Mouse (Mus musculus): ENCODE data around the gene Dedd2.
"Not testable (repeated sequence)": the region's sequence is repeated elsewhere in the genome, so short reads cannot be mapped to it uniquely, and the experiment has no call there.

Gene Dedd2

DNA sequence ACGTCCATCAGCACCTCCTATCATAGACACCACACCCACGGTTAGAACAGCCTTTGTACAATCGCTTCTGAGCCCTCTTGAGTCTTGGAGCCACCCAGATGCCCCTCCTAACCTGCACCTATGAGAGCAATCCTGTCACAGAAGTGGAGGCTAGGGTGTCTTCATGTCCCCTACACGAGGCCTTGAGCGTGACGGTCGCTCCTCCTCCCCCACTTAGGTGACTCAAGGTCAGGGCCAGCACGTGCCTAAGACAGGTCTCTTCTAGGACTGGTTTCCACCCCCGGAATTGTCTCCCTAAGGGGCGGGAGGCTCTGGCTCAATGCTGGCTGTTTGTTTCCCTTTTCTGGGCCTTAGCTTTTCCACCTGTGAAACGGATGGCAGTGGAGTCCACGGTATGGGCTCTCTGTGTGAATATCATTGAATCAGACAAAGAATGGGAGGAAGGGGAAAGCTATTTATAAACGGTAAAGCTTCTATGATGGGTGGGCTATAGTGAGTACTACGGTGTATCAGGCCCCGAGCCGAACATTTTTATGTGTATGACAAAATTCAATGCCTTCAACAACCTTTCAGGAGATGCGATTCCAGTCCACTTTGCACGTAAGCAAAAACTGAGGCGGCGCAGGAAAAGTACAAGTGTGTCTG lies at the start of gene Dedd2:
Gene Dedd2, minus strand, starts transcription at position 159 of the 645 bp plus-strand sequence.
- DNase-seq (ENCODE audit: low read depth): no peak

DNA sequence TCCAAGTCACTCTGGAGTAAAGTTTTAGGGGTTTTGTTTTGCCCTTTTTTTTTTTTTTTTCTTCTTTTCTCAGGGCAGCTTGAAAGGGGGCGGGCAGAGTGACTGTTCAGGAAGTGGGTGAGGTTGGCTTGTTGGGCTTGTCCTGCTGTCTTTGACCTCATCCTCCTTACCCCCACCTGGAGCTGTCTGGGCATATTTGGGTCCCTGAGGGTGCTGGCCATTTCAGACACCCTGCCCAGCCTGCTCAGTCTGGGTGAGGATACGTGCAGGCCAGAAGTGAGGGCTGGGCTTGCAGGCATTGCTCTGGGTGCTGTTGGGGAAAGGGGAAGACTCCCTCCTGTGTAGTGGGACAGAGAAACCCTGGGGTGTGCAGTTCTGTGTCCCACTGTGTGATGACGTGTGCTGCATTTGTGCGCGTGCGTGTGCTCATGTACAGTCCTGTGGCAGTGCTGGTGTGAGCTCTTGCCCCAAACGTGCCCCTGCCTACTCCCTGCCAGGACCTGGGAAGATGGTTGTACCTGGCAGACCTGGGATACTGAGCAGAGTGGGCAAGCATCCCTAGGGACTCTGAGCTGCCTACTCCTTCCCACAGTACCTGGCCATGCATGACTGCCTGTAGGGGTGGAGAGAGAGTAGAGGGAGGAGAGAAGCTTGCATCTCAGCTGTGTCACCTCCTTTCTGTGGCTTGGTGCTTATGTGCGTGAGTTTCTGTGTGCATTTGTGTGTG lies 49.3 kb upstream of the Dedd2 start:
- no peak for DNase-seq (ENCODE audit: low read depth)

DNA sequence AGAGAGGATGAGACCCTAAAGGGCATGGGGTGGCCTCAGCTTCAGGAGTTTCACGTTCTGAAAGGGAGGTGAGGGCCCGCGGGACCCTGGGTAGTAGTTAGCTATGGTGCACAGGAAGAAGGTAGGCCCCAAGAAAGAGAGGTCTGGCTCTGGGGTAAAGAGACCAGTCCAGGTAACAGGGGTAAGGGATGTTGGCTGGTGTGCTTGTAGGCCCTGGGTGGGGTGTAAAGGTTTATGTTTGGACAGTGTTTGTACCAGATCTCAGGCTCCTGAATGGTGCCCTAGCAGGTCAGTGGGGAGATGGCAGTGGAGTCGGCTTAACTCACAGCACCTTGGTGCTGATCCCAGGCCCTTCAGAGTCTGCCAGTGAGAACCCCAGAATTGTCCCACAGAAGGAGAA lies 48.6 kb upstream of the Dedd2 start:
- DNase-seq (ENCODE audit: low read depth): no peak

DNA sequence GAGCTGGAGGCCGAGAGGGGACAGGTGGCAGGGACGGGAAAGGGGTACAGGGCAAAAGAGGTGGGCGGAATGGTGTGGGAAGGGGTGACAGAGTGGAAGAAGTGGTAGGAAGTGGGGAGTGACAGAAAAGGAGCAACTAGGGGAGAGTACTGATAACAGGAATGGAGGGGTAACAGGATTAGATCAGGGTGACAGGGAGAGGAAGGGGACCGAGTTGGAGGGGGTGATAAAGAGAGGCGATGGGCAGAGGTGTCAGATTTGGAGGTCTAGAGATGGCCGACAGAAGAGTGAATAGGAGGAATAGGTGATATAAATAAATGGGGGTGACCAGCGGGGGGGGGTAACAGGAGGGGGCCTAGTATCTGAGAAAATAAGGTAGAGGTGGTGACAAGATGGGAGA lies 48.2 kb upstream of the Dedd2 start:
- no peak for DNase-seq (ENCODE audit: low read depth)

DNA sequence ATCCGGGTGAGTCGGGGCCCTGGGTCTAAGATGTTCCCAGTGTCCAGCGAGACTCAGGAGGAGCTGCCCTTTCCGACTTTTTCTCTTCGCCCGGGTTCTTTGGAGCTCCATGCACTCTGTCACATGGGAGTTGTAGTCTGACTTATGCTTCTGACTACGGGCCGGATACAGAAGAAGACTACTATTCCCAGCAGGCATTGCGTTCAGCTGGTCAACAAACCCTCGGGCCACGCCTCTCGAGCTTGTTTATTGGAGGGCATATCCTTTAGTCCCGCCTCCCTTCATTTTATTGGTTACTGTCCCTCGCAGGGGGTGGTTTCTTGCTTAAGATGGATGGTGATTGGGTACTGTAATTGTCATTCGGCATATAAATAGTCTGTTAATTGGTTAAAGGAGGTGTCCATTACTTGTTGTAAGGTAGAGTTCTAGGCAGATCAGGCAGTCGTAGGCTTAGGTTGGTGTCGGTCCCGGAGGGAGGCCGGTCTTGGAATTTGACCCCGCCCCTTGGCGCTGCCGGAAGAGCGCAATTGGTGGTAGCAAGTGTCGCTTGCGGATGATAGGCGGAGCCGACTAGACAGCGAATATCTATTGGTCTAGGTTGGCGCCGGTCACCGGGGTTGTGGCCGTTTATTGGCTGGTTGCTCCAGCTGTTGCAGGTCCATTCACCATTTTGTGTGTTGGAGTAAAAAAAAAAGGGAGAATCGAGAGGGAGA lies 47.5 kb upstream of the Dedd2 start:
- DNase-seq (ENCODE audit: low read depth): peak; percentile 100

DNA sequence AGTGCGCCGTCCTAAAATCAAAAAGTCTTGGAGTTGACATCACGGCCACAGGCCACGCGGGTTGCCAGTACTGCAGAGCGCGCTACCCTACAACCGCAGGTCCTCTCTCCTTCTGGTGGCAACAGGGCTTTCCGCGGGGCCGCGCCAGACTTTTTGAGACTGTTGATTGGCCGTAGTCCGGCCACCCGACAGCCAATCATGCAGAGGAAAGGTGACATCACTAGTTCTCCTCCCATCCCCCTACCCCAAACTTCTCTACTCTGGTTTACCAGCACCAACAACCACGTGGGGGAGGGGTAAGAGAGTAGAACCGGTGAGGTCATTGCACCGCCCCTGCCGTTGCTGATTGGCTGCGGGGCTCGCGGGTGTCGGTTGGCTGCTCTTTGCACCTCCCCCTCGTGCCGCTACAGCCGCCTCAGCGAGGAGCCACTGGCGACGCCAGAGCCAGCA lies 46.9 kb upstream of the Dedd2 start, which contains the start of gene Cic:
Gene Cic, plus strand, starts transcription at position 404 of the 450 bp plus-strand sequence.
- peak; percentile 98 for DNase-seq (ENCODE audit: low read depth)

DNA sequence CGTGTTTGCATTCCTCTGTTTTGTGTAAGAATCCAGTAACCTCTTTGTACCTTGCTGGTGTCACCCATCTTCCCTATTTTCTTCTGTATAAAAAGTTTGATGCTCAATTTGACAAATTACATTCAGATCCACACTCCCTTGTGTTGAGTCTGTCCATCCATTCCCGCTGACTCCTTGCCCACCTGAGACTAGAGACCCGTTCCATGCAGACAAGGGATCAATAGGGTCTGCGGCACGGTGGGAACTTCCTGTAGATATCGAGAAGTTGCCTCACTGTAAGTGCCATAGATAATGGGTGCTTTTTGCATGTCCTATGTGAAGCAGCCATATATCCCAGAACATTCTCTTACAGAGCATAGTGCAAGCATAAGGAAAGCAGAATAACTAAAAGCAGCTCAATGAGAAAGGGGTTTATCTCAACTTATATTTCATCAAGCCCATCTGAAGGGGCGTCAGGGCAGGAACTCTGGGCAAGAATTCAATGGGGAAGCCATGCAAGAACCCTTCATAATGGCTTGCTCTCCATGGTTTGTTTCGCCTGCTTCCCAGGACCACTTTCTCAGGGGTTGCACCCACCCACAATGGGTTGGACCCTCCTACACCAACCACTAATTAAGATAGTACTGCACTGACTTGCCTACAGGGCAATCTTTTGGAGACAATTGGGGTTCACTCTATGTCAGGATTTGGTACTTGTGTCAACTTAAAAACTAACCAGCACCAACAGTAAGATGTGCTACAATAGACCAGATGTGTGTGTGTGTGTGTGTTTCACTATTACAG lies 46.0 kb upstream of the Dedd2 start:
- DNase-seq (ENCODE audit: low read depth): no peak

DNA sequence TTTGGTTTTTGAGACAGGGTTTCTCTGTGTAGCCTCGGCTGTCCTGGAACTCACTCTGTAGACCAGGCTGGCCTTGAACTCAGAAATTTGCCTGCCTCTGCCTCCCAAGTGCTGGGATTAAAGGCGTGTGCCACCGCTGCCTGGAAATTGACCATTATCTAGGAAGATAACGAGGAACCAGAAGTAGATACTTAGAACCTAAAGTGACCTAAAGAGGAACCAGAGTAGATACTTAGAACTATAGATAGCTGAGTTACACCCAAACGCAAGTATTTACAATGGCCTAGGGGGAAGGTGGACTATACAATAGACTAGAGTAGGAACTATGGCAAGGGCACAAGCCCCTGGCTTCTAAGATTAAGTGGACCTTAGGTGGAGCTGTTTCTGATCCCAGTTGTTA lies 45.3 kb upstream of the Dedd2 start:
- not testable (repeated sequence) for DNase-seq (ENCODE audit: low read depth)

DNA sequence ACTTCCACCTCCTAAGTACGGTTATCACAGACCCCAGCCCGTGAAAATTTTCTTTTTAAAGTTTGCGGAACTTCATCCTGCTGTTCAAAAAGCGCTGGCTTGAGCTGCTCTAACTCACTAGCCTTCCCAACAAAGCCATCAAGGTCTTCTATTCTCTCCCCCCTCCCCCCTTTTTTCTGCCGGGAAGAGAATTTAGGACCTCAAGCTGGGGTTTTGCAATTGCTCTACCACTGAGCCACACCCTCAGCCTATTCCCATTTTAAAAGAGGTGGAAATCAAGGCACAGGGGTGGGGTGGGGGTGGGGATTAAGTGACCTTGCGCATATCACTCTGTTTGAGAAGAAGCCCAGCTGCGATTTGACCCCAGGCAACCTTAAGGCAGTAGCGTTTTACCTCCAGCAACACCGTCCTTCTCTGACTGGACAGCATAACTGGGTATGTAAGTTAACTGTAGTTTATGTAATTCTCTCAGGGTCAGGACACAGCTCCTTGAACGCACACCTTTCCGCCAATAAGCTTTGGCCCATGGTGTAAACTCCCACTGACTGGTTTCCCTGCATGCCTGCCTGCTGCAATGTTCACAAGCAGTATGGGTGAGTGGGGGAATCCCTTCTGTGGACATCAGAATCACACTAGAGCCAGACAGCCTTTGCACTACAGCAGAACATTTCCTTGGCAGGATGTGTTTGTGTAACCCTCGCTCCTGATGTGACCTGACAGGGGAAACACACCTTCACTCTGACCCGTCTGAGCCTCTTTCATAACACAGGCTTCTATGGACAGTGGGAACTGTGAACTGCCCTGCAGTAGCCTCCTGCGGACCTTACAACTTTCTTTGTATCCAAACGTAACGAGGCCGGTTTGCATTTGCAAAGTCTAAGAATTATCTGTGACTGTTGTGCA lies 43.8 kb upstream of the Dedd2 start:
- no peak for DNase-seq (ENCODE audit: low read depth)

DNA sequence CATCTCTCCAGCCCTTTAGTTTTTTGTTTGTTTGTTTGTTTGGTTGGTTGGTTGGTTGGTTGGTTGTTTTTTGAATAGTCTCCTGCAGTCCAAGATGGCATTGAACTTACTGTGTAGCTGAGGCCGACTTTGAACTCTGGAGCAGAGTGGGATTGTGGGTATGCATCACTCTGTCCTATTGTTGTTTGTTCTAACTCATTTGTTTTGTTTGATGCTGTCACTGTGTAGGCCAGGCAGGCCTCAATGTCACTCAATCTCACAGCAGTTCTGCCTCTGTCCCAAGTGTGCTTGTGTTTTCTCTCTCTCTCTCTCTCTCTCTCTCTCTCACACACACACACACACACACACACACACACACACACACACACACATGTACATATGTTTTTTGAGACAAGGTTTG lies 41.5 kb upstream of the Dedd2 start:
- no peak for DNase-seq (ENCODE audit: low read depth)

DNA sequence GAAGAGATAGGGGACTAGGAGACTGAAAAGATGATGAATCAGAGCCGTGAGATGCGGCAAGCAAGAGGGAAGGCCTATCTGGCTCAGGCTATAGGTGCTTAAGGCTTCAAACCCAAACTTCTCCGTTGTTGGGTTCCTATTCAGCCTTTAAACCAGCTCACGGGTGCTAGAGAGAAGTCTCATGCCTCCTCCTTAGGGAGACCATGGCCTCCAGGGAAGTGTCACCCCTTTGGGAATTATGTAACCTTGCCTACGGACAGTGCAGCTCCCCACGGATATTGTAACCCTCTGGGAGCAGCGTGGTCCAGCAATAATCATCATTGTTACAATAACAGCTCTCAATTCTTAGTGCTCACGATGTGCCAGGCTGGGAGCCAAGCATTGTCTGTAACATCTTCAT lies 31.4 kb upstream of the Dedd2 start:
- no peak for DNase-seq (ENCODE audit: low read depth)

DNA sequence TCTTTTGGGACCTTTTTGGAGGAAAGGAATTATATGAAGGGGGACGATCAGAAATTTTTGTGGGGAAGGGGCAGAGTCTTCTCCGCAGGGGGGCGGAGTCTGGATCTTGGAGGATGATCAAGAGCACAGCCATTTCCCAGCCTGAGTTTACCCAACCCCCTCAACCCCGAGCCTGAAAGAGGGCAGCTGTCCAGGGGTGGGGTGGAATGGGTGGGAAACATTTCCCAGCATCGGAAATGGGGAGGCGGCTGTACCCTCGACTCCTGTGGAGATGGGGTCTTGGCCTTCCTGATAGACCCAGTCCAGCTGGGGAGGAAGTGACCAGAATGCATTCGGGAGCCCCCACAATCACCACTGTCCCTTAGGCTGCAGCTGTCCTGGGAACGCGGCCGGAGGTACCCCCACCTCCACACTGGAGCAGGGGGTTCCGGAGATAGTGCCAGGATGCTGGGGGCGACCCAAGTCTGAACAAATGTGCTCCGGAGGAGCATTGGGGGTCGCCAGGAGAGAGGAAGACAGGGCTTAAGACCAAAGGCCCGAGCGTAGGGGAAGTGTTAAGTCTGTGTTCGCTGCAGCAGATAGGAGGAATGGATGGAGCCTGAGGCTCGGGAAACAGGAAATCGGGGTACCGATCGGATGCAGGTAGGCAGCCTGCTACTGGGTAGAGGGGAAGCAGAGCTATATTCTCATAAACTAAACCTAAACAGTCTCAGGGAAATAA lies 30.8 kb upstream of the Dedd2 start:
- DNase-seq (ENCODE audit: low read depth): peak; percentile 56

DNA sequence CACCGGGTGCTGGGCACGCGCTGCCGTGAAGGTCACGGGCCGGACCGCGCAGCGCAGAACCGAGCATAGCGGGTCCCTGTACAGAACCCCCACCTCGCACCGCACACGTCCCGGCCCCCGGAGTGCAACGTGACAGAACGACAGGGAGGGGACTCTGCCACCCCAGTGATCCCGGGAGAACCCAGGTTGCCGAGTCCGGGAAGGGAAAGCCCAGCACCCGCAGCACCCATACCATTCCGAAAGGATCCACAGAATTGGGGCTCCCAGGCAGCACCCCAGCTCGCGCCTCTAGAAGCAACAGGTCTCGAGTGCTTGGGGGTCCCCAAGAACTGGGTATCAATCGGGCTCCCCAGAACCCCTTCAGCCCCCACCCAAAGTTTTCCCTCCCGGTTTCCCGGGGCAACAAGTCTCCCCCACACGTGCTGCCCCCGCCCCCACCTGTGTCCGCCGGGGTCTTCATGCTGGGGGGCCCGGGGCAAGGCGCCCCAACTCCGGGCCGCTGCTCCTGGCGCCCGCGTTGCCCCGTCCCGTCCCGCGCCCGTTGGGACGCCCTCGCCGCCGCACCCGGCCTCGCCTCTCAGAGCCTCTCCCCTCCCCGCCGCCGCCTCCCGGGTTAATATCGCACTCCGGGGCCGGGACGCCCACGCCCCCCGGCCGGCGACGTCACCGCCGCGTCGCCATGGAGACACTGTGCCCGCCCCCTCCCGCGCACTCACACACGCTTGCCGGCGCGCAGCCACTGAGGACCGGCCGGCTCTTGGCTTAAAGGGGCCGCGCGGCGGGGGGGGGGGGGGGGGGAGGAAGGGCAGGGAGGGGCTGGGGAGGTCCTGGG lies 29.9 kb upstream of the Dedd2 start, which contains the start of gene Erf:
Gene Erf, minus strand, starts transcription at position 621 of the 832 bp plus-strand sequence.
- peak; percentile 66 for DNase-seq (ENCODE audit: low read depth)

DNA sequence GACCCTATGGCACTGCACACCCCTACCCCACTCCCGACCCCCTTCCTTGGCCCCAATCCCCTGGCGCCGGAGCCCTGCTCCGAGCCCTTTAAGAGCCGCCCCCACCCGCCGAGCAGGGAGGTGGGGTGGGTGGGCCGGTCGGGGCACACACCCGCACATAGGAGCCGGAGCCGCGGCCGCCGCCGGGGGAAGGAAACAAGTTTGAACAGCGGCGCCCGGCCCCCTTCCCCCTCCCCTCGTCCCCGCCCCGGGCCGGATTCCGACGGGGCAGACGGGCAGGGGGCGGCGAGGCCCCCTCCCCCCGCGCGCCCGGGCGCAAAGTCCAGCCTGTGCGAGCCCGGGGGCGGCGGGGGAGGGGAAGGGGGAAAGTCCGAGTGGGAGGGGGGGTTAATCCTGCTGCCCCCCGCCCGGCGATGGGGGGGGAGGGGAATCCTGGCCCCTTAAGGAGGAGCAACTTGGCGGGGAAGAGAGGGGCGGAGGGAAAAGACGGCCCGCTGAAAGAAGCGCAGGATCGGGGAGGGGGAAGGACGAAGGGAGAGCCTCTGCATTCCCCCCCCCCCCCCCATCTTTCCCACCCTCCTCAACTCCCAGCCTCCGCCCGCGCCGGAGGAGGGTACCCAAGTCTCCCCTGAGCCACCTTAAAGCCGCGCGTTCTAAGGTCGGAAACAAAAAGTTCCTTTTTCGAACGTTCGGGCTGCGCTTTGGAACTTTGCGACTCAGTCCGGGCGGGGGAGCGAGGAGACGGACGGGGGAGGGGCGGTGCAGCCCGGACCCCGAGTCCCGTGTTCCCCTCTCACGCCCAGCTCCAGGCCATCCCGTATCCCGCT lies 29.1 kb upstream of the Dedd2 start:
- peak; percentile 33 for DNase-seq (ENCODE audit: low read depth)

DNA sequence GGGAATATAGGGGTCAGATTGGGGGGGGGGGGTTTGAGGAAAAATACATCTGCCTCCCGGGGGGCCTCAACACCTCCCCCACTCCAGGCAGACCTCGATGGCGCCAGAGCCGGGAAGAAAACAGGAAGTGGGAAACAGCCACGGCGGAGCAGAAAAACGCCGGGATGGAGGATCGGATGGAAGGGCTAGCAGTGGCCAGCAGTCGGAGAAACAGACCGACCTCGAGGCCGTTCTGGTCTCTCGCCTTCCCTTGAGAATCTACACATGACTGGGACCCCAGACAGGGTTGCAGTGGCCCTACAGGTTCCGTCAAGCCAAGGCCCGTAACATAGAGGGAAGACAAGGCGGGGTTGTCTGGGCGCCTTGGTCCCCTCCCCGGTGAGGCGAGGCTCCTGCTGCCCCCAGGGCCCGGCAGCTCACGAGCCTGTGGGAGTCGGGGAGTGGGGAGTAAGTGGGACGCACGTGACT lies 28.5 kb upstream of the Dedd2 start:
- no peak for DNase-seq (ENCODE audit: low read depth)

DNA sequence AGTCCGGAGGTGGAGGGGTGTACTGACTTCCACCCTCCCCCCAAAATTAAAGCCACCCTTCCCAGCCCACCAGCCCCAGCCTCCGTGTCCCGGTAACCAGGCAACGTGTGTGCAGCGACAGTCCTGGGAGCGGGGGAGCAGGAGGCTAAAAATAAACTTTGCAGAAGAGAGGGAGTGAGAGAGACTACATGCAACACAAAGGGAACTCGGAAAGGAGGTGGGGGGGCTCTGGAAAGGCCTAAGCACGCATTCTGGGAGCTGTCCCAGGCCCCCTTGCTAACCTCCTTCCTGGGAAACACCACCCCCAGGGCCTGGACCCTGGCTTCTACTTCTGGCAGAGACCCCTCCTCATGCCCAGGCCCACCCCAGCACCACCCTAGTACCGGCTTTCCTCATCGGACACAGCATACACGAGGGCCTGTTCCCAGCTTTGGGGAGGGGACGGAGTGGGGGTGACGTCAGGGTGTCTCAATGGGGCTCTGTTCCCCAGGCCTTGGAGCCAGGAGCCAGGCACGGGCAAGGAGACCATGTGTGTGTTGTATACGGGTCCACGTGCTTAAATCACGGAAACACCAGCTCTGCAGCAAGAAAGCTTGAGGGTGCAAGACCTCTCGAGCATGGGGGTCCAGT lies 27.7 kb upstream of the Dedd2 start:
- peak; percentile 45 for DNase-seq (ENCODE audit: low read depth)

DNA sequence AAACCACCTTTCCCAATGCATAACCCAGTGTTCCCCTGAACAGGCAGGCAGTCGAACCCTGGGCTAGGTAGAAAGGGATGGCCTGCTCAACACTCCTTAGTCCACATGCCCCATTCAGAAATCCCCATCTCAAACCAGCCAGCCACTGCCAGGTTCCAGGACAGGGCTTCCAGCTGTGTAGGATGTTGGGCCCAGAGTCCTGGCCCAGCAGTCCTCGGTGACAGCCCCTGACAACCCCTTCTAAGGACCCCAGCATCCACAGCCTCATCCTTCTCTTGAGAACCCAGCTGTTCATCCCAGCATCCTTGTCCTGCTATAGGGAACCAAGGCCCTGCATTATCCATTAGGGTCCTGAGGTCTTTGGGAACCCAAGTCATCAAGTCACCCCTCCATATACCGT lies 27.1 kb upstream of the Dedd2 start:
- no peak for DNase-seq (ENCODE audit: low read depth)

DNA sequence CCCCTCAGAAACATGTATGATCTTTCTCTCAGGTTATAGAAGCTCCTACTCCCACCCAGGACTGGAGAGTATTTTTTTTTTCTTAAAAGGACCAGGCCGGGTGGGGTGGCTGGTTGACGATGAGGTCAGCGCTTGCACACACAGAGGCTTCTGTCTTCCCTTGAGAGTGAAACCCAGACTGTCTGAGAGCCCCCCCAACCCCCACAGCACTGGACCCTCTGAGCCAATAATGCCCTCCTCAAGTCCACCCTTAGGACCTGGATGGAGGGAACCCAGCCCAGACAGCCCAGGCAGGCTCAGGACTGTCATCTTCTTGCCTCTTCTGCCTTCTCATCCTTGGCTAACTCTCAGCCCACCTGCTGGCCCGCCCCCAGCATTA lies 26.3 kb upstream of the Dedd2 start:
- peak; percentile 54 for DNase-seq (ENCODE audit: low read depth)
